Mouse (Mus musculus): Measurements from ENCODE around the gene Vmac.

Vmac gene

GRCm38 (mm10) chr17:56717363-56718058, at the start of gene Vmac, which contains the start of gene Ndufa11:
Vmac (minus strand) TSS chr17:56718022.
Ndufa11 (plus strand) TSS chr17:56717767.
- DNase-seq (ENCODE audit: low spot score): peak; percentile 99

GRCm38 (mm10) chr17:56766631-56767405, 49.0 kb upstream of the Vmac start:
- DNase-seq (ENCODE audit: low spot score): no peak

- no peak for DNase-seq (ENCODE audit: low spot score)
These were observed 47.6 kb upstream of the Vmac start for GRCm38 (mm10) chr17:56765431-56765830.

- DNase-seq (ENCODE audit: low spot score): peak; percentile 95
These were observed 46.9 kb upstream of the Vmac start, which contains the start of gene Dus3l for GRCm38 (mm10) chr17:56764474-56765354. Dus3l (plus strand) TSS chr17:56764757.

- DNase-seq (ENCODE audit: low spot score): no peak
These were observed 46.0 kb upstream of the Vmac start for GRCm38 (mm10) chr17:56763741-56764250.

- peak; percentile 46 for DNase-seq (ENCODE audit: low spot score)
These were observed 45.2 kb upstream of the Vmac start for GRCm38 (mm10) chr17:56762769-56763731.

- peak; percentile 94 for DNase-seq (ENCODE audit: low spot score)
These were observed 44.2 kb upstream of the Vmac start for GRCm38 (mm10) chr17:56761991-56762410.

GRCm38 (mm10) chr17:56761077-56761476, 43.3 kb upstream of the Vmac start:
- DNase-seq (ENCODE audit: low spot score): no peak

- DNase-seq (ENCODE audit: low spot score): no peak
These were observed 41.4 kb upstream of the Vmac start for GRCm38 (mm10) chr17:56759261-56759660.

GRCm38 (mm10) chr17:56758132-56758531, 40.3 kb upstream of the Vmac start:
- peak; percentile 46 for DNase-seq (ENCODE audit: low spot score)

- DNase-seq (ENCODE audit: low spot score): peak; percentile 42
These were observed 39.7 kb upstream of the Vmac start, which contains the start of gene Nrtn for GRCm38 (mm10) chr17:56757416-56758123. Nrtn (minus strand) TSS chr17:56757530.

- DNase-seq (ENCODE audit: low spot score): no peak
These were observed 39.0 kb upstream of the Vmac start for GRCm38 (mm10) chr17:56756703-56757399.

- DNase-seq (ENCODE audit: low spot score): no peak
These were observed 36.7 kb upstream of the Vmac start for GRCm38 (mm10) chr17:56754271-56755185.

GRCm38 (mm10) chr17:56753452-56753851, 35.6 kb upstream of the Vmac start:
- DNase-seq (ENCODE audit: low spot score): no peak

GRCm38 (mm10) chr17:56751404-56752072, 33.7 kb upstream of the Vmac start:
- DNase-seq (ENCODE audit: low spot score): no peak

GRCm38 (mm10) chr17:56744173-56744572, 26.4 kb upstream of the Vmac start:
- no peak for DNase-seq (ENCODE audit: low spot score)

GRCm38 (mm10) chr17:56740788-56741160, 23.0 kb upstream of the Vmac start:
- DNase-seq (ENCODE audit: low spot score): no peak

All from MN1 (cell line).